Mouse (Mus musculus) ES-E14 (cell line): ENCODE measurements around the gene Phlpp1.

ENCODE experiments used
- CHD2 ChIP-seq: IDR thresholded peaks from 2 replicates; pipeline ENCODE4 v1.6.1; 2014; ENCODE audit warnings: mild to moderate bottlenecking, low read depth, low read length, inconsistent platforms
- HCFC1 ChIP-seq: IDR thresholded peaks from 2 replicates; pipeline ENCODE4 v1.6.1; 2012; ENCODE audit warnings: low read length, inconsistent platforms, borderline replicate concordance; ENCODE audit not compliant: insufficient read depth
- ZC3H11A ChIP-seq: IDR thresholded peaks from 2 replicates; pipeline ENCODE4 v1.6.1; 2012; ENCODE audit warnings: low read depth, mild to moderate bottlenecking, inconsistent platforms, low read length, borderline replicate concordance
- ZNF384 ChIP-seq: IDR thresholded peaks from 2 replicates; pipeline ENCODE4 v1.6.1; 2012; ENCODE audit warnings: low read depth, low read length, inconsistent platforms

GRCm38 (mm10) chr1:106243371-106243770 lies 71.8 kb downstream of the Phlpp1 start:
- no peak for TF ChIP-seq CHD2
- no peak for TF ChIP-seq ZNF384
- TF ChIP-seq HCFC1, result no peak
- no peak for TF ChIP-seq ZC3H11A
